Mouse (Mus musculus): ENCODE results near the gene Tph1. TPM values are rescaled to one million over a fixed set of nuclear protein-coding genes. Genes with fewer than 3 reads are reported as not detected.

The Tph1 gene
- polyA plus RNA-seq, 1 experiment from 2014 or later: 0.43 TPM

GRCm38 (mm10) chr7:46597006-46597405 is 75.3 kb downstream of the Tph1 start:
- Histone ChIP-seq H3K4me3 (ENCODE audit: low read depth, low read length) (no peak overlapping the region), H3K4me2 (ENCODE audit: low read depth, low read length) (no peak overlapping the region), H3K27ac (ENCODE audit: low read depth, low read length) (no peak overlapping the region), H3K27me3 (ENCODE audit: control insufficient read depth, insufficient read depth, low read length) (no peaks in the 10 kb centered on the region), H3K36me3 (ENCODE audit: control insufficient read depth, insufficient read depth, low read length) (no peaks in the 10 kb centered on the region), H3K4me1 (ENCODE audit: control insufficient read depth, insufficient read depth, low read length) (peaks cover 5% of the 10 kb centered on the region), H3K9ac (replicated peaks; ENCODE audit: low read depth, low read length) (no peak overlapping the region), H3K9me3 (ENCODE audit: control insufficient read depth, low read length) (no peaks in the 10 kb centered on the region)
- ATAC-seq (ENCODE audit: low read depth): no peak
- 95% methylated on average over 2 of the region's 2 CpGs for WGBS

Other genes starting within 250 kb of the Tph1 start
- gene Sergef, start 32.7 kb downstream of the Tph1 start, polyA plus RNA-seq (2014; fragmentation: Nextera tagmentation; extraction: Ambion mirVana): 35.8 and 46.3 TPM in 2 replicates
- gene Saal1, start 38.1 kb upstream of the Tph1 start, polyA plus RNA-seq (2014; fragmentation: Nextera tagmentation; extraction: Ambion mirVana): 15.4 and 16.7 TPM in 2 replicates
- gene Saa3, start 43.2 kb upstream of the Tph1 start, polyA plus RNA-seq (2014; fragmentation: Nextera tagmentation; extraction: Ambion mirVana): 0.49 and 1.0 TPM in 2 replicates
- not detected in 2 replicates for gene Saa4, start 60.1 kb upstream of the Tph1 start, polyA plus RNA-seq (2014; fragmentation: Nextera tagmentation; extraction: Ambion mirVana)
- not detected in 2 replicates for gene Saa1, start 70.4 kb upstream of the Tph1 start, polyA plus RNA-seq (2014; fragmentation: Nextera tagmentation; extraction: Ambion mirVana)
- gene Saa2, start 79.3 kb upstream of the Tph1 start, polyA plus RNA-seq (2014; fragmentation: Nextera tagmentation; extraction: Ambion mirVana): not detected in 2 replicates
- 14.0 and 14.8 TPM in 2 replicates for gene Hps5, start 123.5 kb upstream of the Tph1 start, polyA plus RNA-seq (2014; fragmentation: Nextera tagmentation; extraction: Ambion mirVana)
- gene Gtf2h1, start 123.6 kb upstream of the Tph1 start, polyA plus RNA-seq (2014; fragmentation: Nextera tagmentation; extraction: Ambion mirVana): 40.5 and 44.9 TPM in 2 replicates
- 427 and 481 TPM in 2 replicates for gene Ldha, start 168.9 kb upstream of the Tph1 start, polyA plus RNA-seq (2014; fragmentation: Nextera tagmentation; extraction: Ambion mirVana)
- gene Ldhc, start 188.7 kb upstream of the Tph1 start, polyA plus RNA-seq (2014; fragmentation: Nextera tagmentation; extraction: Ambion mirVana): 0.19 TPM in 1 of 2 replicates, not detected in the other
- gene Tsg101, start 247.4 kb upstream of the Tph1 start, polyA plus RNA-seq (2014; fragmentation: Nextera tagmentation; extraction: Ambion mirVana): 384 and 385 TPM in 2 replicates

Data from neural tube, embryonic 14.5 days (tissue).